Mouse (Mus musculus) kidney, embryonic 14.5 days (tissue): ENCODE measurements around the gene Enkur. TPM values are rescaled to one million over a fixed set of nuclear protein-coding genes. Genes with fewer than 3 reads are reported as not detected.

Source experiments
- ATAC-seq: fragments of 200-750 bp; cut with Nextera tagmentation; 2 replicates; pipeline ENCODE4 v1.8.0; 2017; ENCODE audit warnings: moderate number of reproducible peaks, mild to moderate bottlenecking, moderate TSS enrichment, moderate library complexity; ENCODE audit not compliant: low FRiP score, low TSS enrichment
- H3K27ac ChIP-seq: fragments of 300-500 bp; sonication (generic); 2 replicates; pipeline ENCODE4 v1.5.1; 2014; ENCODE audit warnings: low read depth, mild to moderate bottlenecking, low read length, moderate library complexity, mixed read lengths
- H3K27me3 ChIP-seq: fragments of 300-500 bp; sonication (generic); 2 replicates; pipeline ENCODE4 v1.6.1; 2014; ENCODE audit warnings: mild to moderate bottlenecking, low read length; ENCODE audit not compliant: control insufficient read depth, insufficient read depth
- H3K36me3 ChIP-seq: fragments of 300-500 bp; sonication (generic); 2 replicates; pipeline ENCODE4 v1.6.1; 2014; ENCODE audit warnings: low read length, mixed read lengths; ENCODE audit not compliant: control insufficient read depth, insufficient read depth
- H3K4me1 ChIP-seq: fragments of 300-500 bp; sonication (generic); 2 replicates; pipeline ENCODE4 v1.6.1; 2014; ENCODE audit warnings: low read length, mixed read lengths; ENCODE audit not compliant: control insufficient read depth, insufficient read depth
- H3K4me2 ChIP-seq: fragments of 300-500 bp; sonication (generic); replicated peaks from 2 replicates; pipeline ENCODE4 v1.6.1; 2014; ENCODE audit warnings: low read depth, mild to moderate bottlenecking, low read length
- H3K4me3 ChIP-seq: fragments of 300-500 bp; sonication (generic); 2 replicates; pipeline ENCODE4 v1.5.1; 2014; ENCODE audit warnings: mild to moderate bottlenecking, low read length
- H3K9ac ChIP-seq: fragments of 300-500 bp; sonication (generic); 2 replicates; pipeline ENCODE4 v1.6.1; 2014; ENCODE audit warnings: low read depth, mild to moderate bottlenecking, low read length, moderate library complexity
- H3K9me3 ChIP-seq: fragments of 300-500 bp; sonication (generic); 2 replicates; pipeline ENCODE4 v1.6.1; 2016; ENCODE audit warnings: low read length; ENCODE audit not compliant: control insufficient read depth
- WGBS: fragments of 180-500 bp; shearing (Covaris S2); extraction: QIAGEN DNeasy Blood & Tissue Kit; methylation state at CpG from one replicate; pipeline ENCODE4 v1.1.7; 2014; 5-methylcytosine and 5-hydroxymethylcytosine counted together
- polyA plus RNA-seq: library from polyadenylated mRNA; unstranded; fragments of >200 nt; fragmentation: Nextera tagmentation; extraction: Ambion mirVana; gene quantifications from 2 replicates; pipeline ENCODE4 v1.2.1, GENCODE M21; 2014

Gene Enkur
- polyA plus RNA-seq, 1 experiment from 2014 or later: 0.35 TPM

- no peaks in the 10 kb centered on the region for H3K4me1 ChIP-seq
- no peak overlapping the region for H3K4me3 ChIP-seq
- no peak overlapping the region for H3K27ac ChIP-seq
- no peaks in the 10 kb centered on the region for H3K27me3 ChIP-seq
- 72% methylated on average over 9 of the region's 9 CpGs for WGBS
- 0 out of 2 replicates have a peak, but pooled peaks have one; percentile 46 for ATAC-seq
- no peaks in the 10 kb centered on the region for H3K9me3 ChIP-seq
- no peaks in the 10 kb centered on the region for H3K36me3 ChIP-seq
- no peak overlapping the region for H3K9ac ChIP-seq
- no peak overlapping the region for H3K4me2 ChIP-seq
These were observed 29.9 kb upstream of the Enkur start for GRCm38 (mm10) chr2:21234871-21235648.

- Histone ChIP-seq H3K4me1 (no peaks in the 10 kb centered on the region), H3K4me2 (no peak overlapping the region), H3K27me3 (no peaks in the 10 kb centered on the region), H3K27ac (no peak overlapping the region), H3K4me3 (no peak overlapping the region), H3K36me3 (no peaks in the 10 kb centered on the region), H3K9ac (no peak overlapping the region), H3K9me3 (no peaks in the 10 kb centered on the region)
- WGBS: 74% methylated on average over 3 of the region's 3 CpGs
- ATAC-seq: no peak
These were observed 26.0 kb upstream of the Enkur start for GRCm38 (mm10) chr2:21231147-21231546.

GRCm38 (mm10) chr2:21230276-21230675 is 25.1 kb upstream of the Enkur start:
- Histone ChIP-seq H3K36me3 (no peaks in the 10 kb centered on the region), H3K9ac (no peak overlapping the region), H3K4me2 (no peak overlapping the region), H3K4me3 (no peak overlapping the region), H3K27me3 (no peaks in the 10 kb centered on the region), H3K4me1 (no peaks in the 10 kb centered on the region), H3K27ac (no peak overlapping the region), H3K9me3 (no peaks in the 10 kb centered on the region)
- no peak for ATAC-seq
- 82% methylated on average over 2 of the region's 2 CpGs for WGBS

- 91% methylated on average over 9 of the region's 9 CpGs for WGBS
- ATAC-seq: no peak
These were observed 17.6 kb upstream of the Enkur start for GRCm38 (mm10) chr2:21222453-21223384.

GRCm38 (mm10) chr2:21215284-21215683 is 10.1 kb upstream of the Enkur start:
- H3K9me3 ChIP-seq: no peaks in the 10 kb centered on the region
- ATAC-seq: no peak
- H3K9ac ChIP-seq: no peak overlapping the region
- no peak overlapping the region for H3K27ac ChIP-seq
- WGBS: 85% methylated on average over 2 of the region's 2 CpGs
- H3K4me3 ChIP-seq: no peak overlapping the region
- H3K4me2 ChIP-seq: no peak overlapping the region
- no peaks in the 10 kb centered on the region for H3K27me3 ChIP-seq
- no peaks in the 10 kb centered on the region for H3K36me3 ChIP-seq
- H3K4me1 ChIP-seq: no peaks in the 10 kb centered on the region

More at GRCm38 (mm10) chr2:21222453-21223384, 17.6 kb upstream of the Enkur start:
- no peak overlapping the region for H3K4me2 ChIP-seq
- no peaks in the 10 kb centered on the region for H3K27me3 ChIP-seq
- no peak overlapping the region for H3K27ac ChIP-seq
- no peak overlapping the region for H3K9ac ChIP-seq
- H3K9me3 ChIP-seq: no peaks in the 10 kb centered on the region
- H3K4me3 ChIP-seq: no peak overlapping the region
- no peaks in the 10 kb centered on the region for H3K36me3 ChIP-seq
- no peaks in the 10 kb centered on the region for H3K4me1 ChIP-seq

GRCm38 (mm10) chr2:21214322-21214721 is 9.2 kb upstream of the Enkur start:
- H3K27ac ChIP-seq: no peak overlapping the region

GRCm38 (mm10) chr2:21211361-21211760 is 6.2 kb upstream of the Enkur start:
- no peak overlapping the region for H3K4me2 ChIP-seq
- H3K27me3 ChIP-seq: no peaks in the 10 kb centered on the region
- 0 out of 2 replicates have a peak, but pooled peaks cover 2% of the 10 kb centered on the region for H3K4me1 ChIP-seq
- no peaks in the 10 kb centered on the region for H3K36me3 ChIP-seq
- no peak overlapping the region for H3K4me3 ChIP-seq
- no peaks in the 10 kb centered on the region for H3K9me3 ChIP-seq
- ATAC-seq: no peak
- H3K9ac ChIP-seq: no peak overlapping the region
- no peak overlapping the region for H3K27ac ChIP-seq
- WGBS: 59% methylated on average over 6 of the region's 6 CpGs

More at GRCm38 (mm10) chr2:21214322-21214721, 9.2 kb upstream of the Enkur start:
- no peak overlapping the region for H3K4me2 ChIP-seq
- no peak overlapping the region for H3K9ac ChIP-seq
- H3K4me1 ChIP-seq: no peaks in the 10 kb centered on the region
- ATAC-seq: no peak
- no peaks in the 10 kb centered on the region for H3K36me3 ChIP-seq
- no peak overlapping the region for H3K4me3 ChIP-seq
- H3K9me3 ChIP-seq: no peaks in the 10 kb centered on the region
- no peaks in the 10 kb centered on the region for H3K27me3 ChIP-seq

GRCm38 (mm10) chr2:21206278-21206677 is 1.1 kb upstream of the Enkur start:
- Histone ChIP-seq H3K9ac (peak overlapping the region; percentile 64), H3K9me3 (no peaks in the 10 kb centered on the region), H3K36me3 (no peaks in the 10 kb centered on the region), H3K4me1 (0 out of 2 replicates have a peak, but pooled peaks cover 9% of the 10 kb centered on the region), H3K27ac (no peak overlapping the region), H3K4me2 (peak overlapping the region; percentile 73), H3K4me3 (peak overlapping the region; percentile 57), H3K27me3 (no peaks in the 10 kb centered on the region)
- 47% methylated on average over 6 of the region's 6 CpGs for WGBS
- ATAC-seq: no peak

- H3K4me1 ChIP-seq: 0 out of 2 replicates have a peak, but pooled peaks cover 9% of the 10 kb centered on the region
- peak overlapping the region; percentile 57 for H3K4me3 ChIP-seq
- peak; percentile 89 for ATAC-seq
- H3K36me3 ChIP-seq: no peaks in the 10 kb centered on the region
- no peaks in the 10 kb centered on the region for H3K9me3 ChIP-seq
- peak overlapping the region; percentile 73 for H3K4me2 ChIP-seq
- no peaks in the 10 kb centered on the region for H3K27me3 ChIP-seq
- peak overlapping the region; percentile 64 for H3K9ac ChIP-seq
- H3K27ac ChIP-seq: no peak overlapping the region
- under 1% methylated on average over 19 of the region's 19 CpGs for WGBS
These were observed 630 bp upstream of the Enkur start for GRCm38 (mm10) chr2:21205831-21206159.
